Mouse (Mus musculus): Measurements from ENCODE around the gene Gjc2.

Gene Gjc2

GRCm38 (mm10) chr11:59161398-59161797, 21.6 kb downstream of the Gjc2 start:
- no peak for DNase-seq (ENCODE audit: low read depth, low spot score)

- no peak for DNase-seq (ENCODE audit: low read depth, low spot score)
Observed at GRCm38 (mm10) chr11:59159558-59159957, 23.5 kb downstream of the Gjc2 start.

GRCm38 (mm10) chr11:59159099-59159498, 23.9 kb downstream of the Gjc2 start:
- no peak for DNase-seq (ENCODE audit: low read depth, low spot score)

GRCm38 (mm10) chr11:59155900-59156299, 27.1 kb downstream of the Gjc2 start:
- no peak for DNase-seq (ENCODE audit: low read depth, low spot score)

- DNase-seq (ENCODE audit: low read depth, low spot score): no peak
Observed at GRCm38 (mm10) chr11:59154220-59154619, 28.8 kb downstream of the Gjc2 start.

- DNase-seq (ENCODE audit: low read depth, low spot score): no peak
Observed at GRCm38 (mm10) chr11:59151729-59152128, 31.3 kb downstream of the Gjc2 start.

- no peak for DNase-seq (ENCODE audit: low read depth, low spot score)
Observed at GRCm38 (mm10) chr11:59149302-59149701, 33.7 kb downstream of the Gjc2 start.

- DNase-seq (ENCODE audit: low read depth, low spot score): no peak
Observed at GRCm38 (mm10) chr11:59142962-59143361, 40.1 kb downstream of the Gjc2 start.

GRCm38 (mm10) chr11:59141772-59142370, 41.1 kb downstream of the Gjc2 start:
- DNase-seq (ENCODE audit: low read depth, low spot score): no peak

GRCm38 (mm10) chr11:59138537-59139486, 44.2 kb downstream of the Gjc2 start:
- DNase-seq (ENCODE audit: low read depth, low spot score): no peak

GRCm38 (mm10) chr11:59136994-59137706, 45.9 kb downstream of the Gjc2 start:
- no peak for DNase-seq (ENCODE audit: low read depth, low spot score)

GRCm38 (mm10) chr11:59135904-59136452, 47.0 kb downstream of the Gjc2 start, which contains the start of gene Obscn:
TSS of gene Obscn (minus strand) at chr11:59136402.
- no peak for DNase-seq (ENCODE audit: low read depth, low spot score)

- no peak for DNase-seq (ENCODE audit: low read depth, low spot score)
Observed at GRCm38 (mm10) chr11:59135051-59135820, 47.8 kb downstream of the Gjc2 start.

- no peak for DNase-seq (ENCODE audit: low read depth, low spot score)
Observed at GRCm38 (mm10) chr11:59134373-59134997, 48.5 kb downstream of the Gjc2 start.

GRCm38 (mm10) chr11:59132065-59132464, 50.9 kb downstream of the Gjc2 start:
- DNase-seq (ENCODE audit: low read depth, low spot score): no peak

GRCm38 (mm10) chr11:59131348-59131919, 51.6 kb downstream of the Gjc2 start:
- no peak for DNase-seq (ENCODE audit: low read depth, low spot score)

- no peak for DNase-seq (ENCODE audit: low read depth, low spot score)
Observed at GRCm38 (mm10) chr11:59130782-59131181, 52.2 kb downstream of the Gjc2 start.

All from retina, adult 2 months (tissue).